Mouse (Mus musculus): Measurements from ENCODE around the gene Cpne8.
A peak's percentile ranks its signal among the peaks of the same experiment; 100 is the strongest.

Cpne8 gene

GRCm38 (mm10) chr15:90678985-90679759 is at the start of gene Cpne8:
Gene Cpne8 (minus strand): TSS chr15:90679432.
- DNase-seq, result peak; percentile 72

GRCm38 (mm10) chr15:90717717-90718116 is 38.5 kb upstream of the Cpne8 start:
- DNase-seq, result no peak

- DNase-seq, result no peak
Observed at GRCm38 (mm10) chr15:90709296-90709695, 30.1 kb upstream of the Cpne8 start.

GRCm38 (mm10) chr15:90704314-90704713 is 25.1 kb upstream of the Cpne8 start:
- DNase-seq, result no peak

- no peak for DNase-seq
Observed at GRCm38 (mm10) chr15:90703502-90704232, 24.4 kb upstream of the Cpne8 start.

GRCm38 (mm10) chr15:90686770-90687169 is 7.5 kb upstream of the Cpne8 start:
- no peak for DNase-seq

GRCm38 (mm10) chr15:90679760-90680579 is 738 bp upstream of the Cpne8 start:
- DNase-seq, result peak; percentile 73

GRCm38 (mm10) chr15:90678488-90678887 is 744 bp downstream of the Cpne8 start:
- DNase-seq, result no peak

- peak; percentile 15 for DNase-seq
Observed at GRCm38 (mm10) chr15:90669494-90669893, 9.7 kb downstream of the Cpne8 start.

GRCm38 (mm10) chr15:90666893-90667292 is 12.3 kb downstream of the Cpne8 start:
- DNase-seq, result no peak

GRCm38 (mm10) chr15:90664615-90665014 is 14.6 kb downstream of the Cpne8 start:
- no peak for DNase-seq

GRCm38 (mm10) chr15:90663631-90664030 is 15.6 kb downstream of the Cpne8 start:
- no peak for DNase-seq

GRCm38 (mm10) chr15:90660723-90661122 is 18.5 kb downstream of the Cpne8 start:
- DNase-seq, result no peak

GRCm38 (mm10) chr15:90658053-90658452 is 21.2 kb downstream of the Cpne8 start:
- DNase-seq, result no peak

GRCm38 (mm10) chr15:90656521-90656920 is 22.7 kb downstream of the Cpne8 start:
- no peak for DNase-seq

GRCm38 (mm10) chr15:90647011-90647577 is 32.1 kb downstream of the Cpne8 start:
- no peak for DNase-seq

GRCm38 (mm10) chr15:90646326-90646725 is 32.9 kb downstream of the Cpne8 start:
- DNase-seq, result no peak

GRCm38 (mm10) chr15:90645828-90646227 is 33.4 kb downstream of the Cpne8 start:
- DNase-seq, result no peak

- no peak for DNase-seq
Observed at GRCm38 (mm10) chr15:90624201-90624600, 55.0 kb downstream of the Cpne8 start.

- DNase-seq, result no peak
Observed at GRCm38 (mm10) chr15:90622005-90622404, 57.2 kb downstream of the Cpne8 start.

GRCm38 (mm10) chr15:90619736-90620135 is 59.5 kb downstream of the Cpne8 start:
- DNase-seq, result no peak

GRCm38 (mm10) chr15:90616116-90616798 is 63.0 kb downstream of the Cpne8 start:
- DNase-seq, result no peak
